Mouse (Mus musculus) lung, postnatal 10 days (tissue): ENCODE measurements at regions not wholly inside any gene's neighbourhood (a gene's known extent, or its start where the extent isn't known, plus 50 kb on each side); places are given as distances from the start of the nearest gene placed in this dataset.
"Not testable (repeated sequence)": the region's sequence is repeated elsewhere in the genome, so short reads cannot be mapped to it uniquely, and the experiment has no call there.

Experiments used
- DNase-seq: peaks from one replicate; pipeline ENCODE4 v3.0.0; 2021

DNA sequence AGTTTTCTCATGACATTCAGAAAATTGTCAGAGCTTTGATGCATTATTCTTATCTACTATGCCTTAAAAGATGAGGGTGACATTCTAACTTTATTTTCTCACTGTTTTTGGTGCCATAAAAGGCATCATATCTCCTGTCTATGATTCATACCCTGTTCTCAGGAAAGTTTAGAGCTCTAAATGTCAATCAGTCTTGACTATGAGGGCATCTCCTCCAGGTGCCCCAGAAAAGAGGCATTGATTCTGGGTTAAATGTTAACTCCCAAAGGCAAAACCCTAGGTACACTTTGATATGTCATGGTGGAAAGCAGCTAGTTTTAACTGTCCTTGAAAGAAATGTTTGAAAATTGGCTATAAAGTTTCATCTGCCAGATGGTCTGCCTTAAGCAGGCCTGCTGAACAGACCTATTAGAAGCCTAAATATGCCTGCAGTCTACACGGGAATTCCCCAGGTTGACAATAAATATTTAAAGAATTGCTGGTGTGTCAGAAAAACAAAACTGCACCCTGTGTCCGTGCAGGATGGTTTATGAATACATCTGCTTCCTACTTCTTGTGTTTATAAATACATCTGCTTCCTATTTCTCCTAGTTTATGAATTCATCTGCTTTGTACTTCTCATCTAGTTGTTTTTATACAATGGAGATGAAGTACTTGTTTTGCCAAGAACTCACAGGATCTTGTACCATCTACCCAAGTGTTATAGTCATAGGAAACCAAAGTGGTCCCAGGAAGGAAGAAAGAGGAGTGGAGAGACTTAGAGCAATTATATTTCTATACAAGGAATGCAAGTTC, 172.3 kb downstream of the Snca start:
- DNase-seq, result peak; percentile 4

DNA sequence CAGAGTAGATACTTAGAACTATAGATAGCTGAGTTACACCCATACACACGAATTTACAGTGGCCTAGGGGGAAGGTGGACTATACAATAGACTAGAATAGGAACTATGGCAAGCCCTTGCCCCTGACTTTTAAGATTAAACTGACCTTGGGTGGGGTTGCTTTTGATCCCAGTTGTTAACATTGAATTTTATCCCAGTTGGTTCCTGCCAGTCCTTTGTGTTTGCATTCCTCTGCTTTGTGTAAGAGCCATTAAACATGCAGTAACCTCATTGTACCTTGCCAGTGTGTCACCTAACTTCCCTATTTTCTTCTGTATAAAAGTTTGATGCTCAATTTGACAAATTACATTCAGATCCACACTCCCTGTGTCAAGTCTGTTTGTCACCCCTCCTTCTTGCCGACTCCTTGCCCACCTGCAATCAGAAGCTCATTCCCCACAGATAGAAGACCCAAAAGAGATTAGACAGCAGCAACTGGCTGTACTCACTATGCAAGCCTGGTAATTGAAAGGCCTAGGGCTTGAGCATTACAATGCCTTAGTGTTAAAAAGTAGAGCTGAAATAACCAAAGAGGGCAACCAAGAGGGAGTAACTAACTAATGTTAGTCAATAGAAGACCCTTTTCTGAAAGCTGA, 182.6 kb downstream of the Snca start:
- not testable (repeated sequence) for DNase-seq

DNA sequence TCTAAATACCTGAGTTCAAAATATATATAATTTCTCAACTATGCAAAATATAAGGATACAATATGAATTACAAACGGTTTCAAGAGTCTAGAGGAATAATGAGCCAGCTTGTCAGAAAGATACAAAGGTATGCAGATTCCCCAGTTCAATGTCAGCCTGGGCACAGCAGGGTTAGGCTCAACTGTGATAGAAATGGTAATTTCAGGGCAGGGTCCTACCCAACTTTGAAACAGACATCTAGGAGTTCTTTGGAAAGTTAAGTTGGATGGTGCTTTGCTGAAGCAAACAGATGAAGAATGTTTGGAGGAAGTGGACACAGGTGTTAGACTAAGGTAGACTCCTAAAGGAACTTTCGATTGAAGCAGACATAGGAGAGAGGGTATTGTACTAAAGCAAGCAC, 187.4 kb downstream of the Snca start:
- DNase-seq, result no peak

DNA sequence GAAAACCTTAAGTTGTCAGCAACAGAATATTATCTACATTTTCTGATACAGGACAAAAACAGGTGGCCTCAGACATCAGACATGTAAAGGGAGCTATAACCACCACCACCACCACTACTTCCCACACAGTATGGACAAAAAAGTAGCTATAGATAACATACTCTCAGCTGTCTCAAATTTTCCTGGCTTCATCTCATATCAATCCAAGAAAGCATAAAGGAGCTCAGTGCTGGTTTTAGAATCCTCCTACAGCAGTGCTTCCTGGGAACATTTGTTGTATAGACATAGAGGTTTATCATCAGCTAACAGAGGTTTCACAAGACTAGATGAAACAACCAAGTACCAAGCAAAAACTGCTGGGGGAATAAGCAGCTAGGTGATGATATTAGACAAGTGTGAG, 213.3 kb downstream of the Snca start:
- no peak for DNase-seq

DNA sequence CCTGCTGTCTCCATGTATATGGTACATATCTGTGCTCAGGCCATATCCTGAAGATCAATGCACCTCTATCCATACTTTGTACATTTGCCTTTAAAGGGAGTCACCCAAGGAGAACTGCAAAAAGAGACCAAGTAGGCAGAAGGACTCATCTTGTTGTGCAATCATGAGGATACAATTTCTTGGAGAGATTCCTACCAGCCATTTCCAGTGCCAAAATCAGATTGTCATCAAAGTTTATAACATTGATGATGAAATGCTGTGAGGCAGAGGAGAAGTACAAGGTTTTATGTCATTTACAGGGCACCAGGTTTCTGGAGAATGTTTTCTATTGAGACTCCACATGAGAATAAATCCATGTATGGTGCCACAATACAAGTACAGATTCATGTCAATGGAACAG, 229.5 kb downstream of the Snca start:
- no peak for DNase-seq

DNA sequence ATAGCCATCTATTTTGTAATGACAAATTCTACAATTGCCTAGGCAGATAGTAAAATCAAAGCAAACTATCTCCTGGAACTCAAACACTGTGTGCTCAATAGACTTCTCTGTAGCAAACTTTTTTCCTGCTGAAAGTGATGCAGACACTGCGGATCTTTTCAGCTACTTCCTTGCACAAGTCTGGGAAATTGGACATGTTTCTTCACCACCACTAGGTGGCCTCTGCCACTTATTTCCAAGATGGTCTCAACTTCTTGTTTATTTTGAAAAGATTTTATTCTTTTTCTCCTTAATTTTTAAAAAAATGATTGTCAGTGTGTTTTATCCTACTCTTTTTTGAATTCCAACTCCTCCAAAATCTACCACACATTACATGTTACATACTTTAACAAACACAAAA, 265.4 kb downstream of the Snca start:
- no peak for DNase-seq

DNA sequence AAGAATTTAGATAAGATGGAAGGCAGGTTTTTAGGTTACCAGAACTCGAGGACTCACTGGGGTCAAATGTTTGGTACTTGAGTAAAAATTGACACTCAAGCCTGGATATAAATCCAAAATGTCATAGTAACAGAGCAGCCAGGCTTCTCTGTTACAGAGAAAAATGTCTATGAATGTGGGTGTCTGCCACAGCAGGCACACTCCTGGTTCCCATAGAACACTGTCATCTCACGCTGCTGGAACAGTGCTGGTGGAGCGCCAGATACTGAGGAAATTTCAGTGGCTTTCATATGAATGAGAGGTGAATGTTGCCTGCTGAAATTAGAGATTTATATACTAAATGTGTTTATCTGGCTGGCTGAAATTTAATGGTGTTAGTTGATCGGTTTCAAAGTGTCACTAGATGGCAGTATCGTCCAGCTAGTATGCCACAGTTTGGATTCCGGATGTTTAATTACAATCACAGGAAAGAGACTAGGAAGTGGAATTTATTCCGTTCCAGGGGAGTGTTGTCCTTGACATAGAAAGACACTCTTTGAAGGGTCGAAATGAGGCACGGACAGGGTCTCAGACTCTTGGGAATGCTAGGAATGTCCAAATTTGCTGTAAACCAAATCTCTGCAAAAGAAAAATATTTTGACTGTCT, 273.9 kb downstream of the Snca start:
- peak; percentile 17 for DNase-seq
